Mouse (Mus musculus) lung, adult 2 months (tissue): ENCODE results near the gene Spag9. TPM values are rescaled to one million over a fixed set of nuclear protein-coding genes. Genes with fewer than 3 reads are reported as not detected.

Experiments
- DNase-seq: peaks from one replicate; pipeline ENCODE4 v3.0.0; 2022
- H3K4me1 ChIP-seq: fragments of 200-500 bp; 2 replicates; pipeline ENCODE4 v1.6.1; 2011; ENCODE audit warnings: low read length; ENCODE audit not compliant: control insufficient read depth, insufficient read depth
- H3K4me3 ChIP-seq: fragments of 200-500 bp; replicated peaks from 2 replicates; pipeline ENCODE3; 2011; ENCODE audit warnings: low read depth, mild to moderate bottlenecking, control low read depth, low read length; ENCODE audit errors: extremely low read depth
- CTCF ChIP-seq: fragments of 200-500 bp; IDR thresholded peaks from 2 replicates; pipeline ENCODE4 v1.5.1; 2011; ENCODE audit warnings: mild to moderate bottlenecking, low read length, control low read depth; ENCODE audit not compliant: insufficient read depth
- POLR2A ChIP-seq: fragments of 200-500 bp; IDR thresholded peaks from 2 replicates; pipeline ENCODE4 v1.6.1; 2011; ENCODE audit warnings: low read depth, mild to moderate bottlenecking, control low read depth, low read length, borderline replicate concordance; ENCODE audit errors: extremely low read depth
- WGBS: fragments of 180-500 bp; shearing (Covaris S2); methylation state at CpG from one replicate; pipeline ENCODE4 v1.1.7; 2018; 5-methylcytosine and 5-hydroxymethylcytosine counted together
- polyA plus RNA-seq: library from polyadenylated mRNA; depleted of rRNA; stranded (reverse); fragments of >200 nt; gene quantifications from 2 replicates; pipeline ENCODE4 v1.2.3, GENCODE M21; 2012; rRNA removed

The Spag9 gene
- polyA plus RNA-seq, 1 experiment: 33.9 TPM

- no peak overlapping the region for H3K4me3 ChIP-seq
- H3K4me1 ChIP-seq: no peaks in the 10 kb centered on the region; the same call in 1 of the 2 replicates
- TF ChIP-seq CTCF (no peak), POLR2A (no peak)
- DNase-seq: no peak
- WGBS: 45% methylated on average over 4 of the region's 4 CpGs
These were observed 177.8 kb downstream of the Spag9 start for GRCm38 (mm10) chr11:94173726-94174146.

- TF ChIP-seq POLR2A (no peak), CTCF (no peak)
- WGBS: 74% methylated on average over 7 of the region's 7 CpGs
- H3K4me3 ChIP-seq: no peak overlapping the region
- H3K4me1 ChIP-seq: no peaks in the 10 kb centered on the region; the same call in 1 of the 2 replicates
- no peak for DNase-seq
These were observed 179.4 kb downstream of the Spag9 start for GRCm38 (mm10) chr11:94175288-94175687.

Other genes with a start within 250 kb of the Spag9 start
- 2.5 and 3.6 TPM in 2 replicates for gene Utp18, start 110.3 kb upstream of the Spag9 start, polyA plus RNA-seq
- 2.7 and 4.8 TPM in 2 replicates for gene Mbtd1, start 110.2 kb upstream of the Spag9 start, polyA plus RNA-seq
- gene Nme2, start 39.8 kb upstream of the Spag9 start, polyA plus RNA-seq: 107 and 124 TPM in 2 replicates
- 8.2 and 8.5 TPM in 2 replicates for gene Gm20390, start 27.8 kb upstream of the Spag9 start, polyA plus RNA-seq
- gene Nme1, start 27.6 kb upstream of the Spag9 start, polyA plus RNA-seq: 42.7 and 73.7 TPM in 2 replicates
- 27.9 and 37.2 TPM in 2 replicates for gene Tob1, start 215.4 kb downstream of the Spag9 start, polyA plus RNA-seq
- 1.4 and 1.7 TPM in 2 replicates for gene Wfikkn2, start 249.9 kb downstream of the Spag9 start, polyA plus RNA-seq